Mouse (Mus musculus): ENCODE data around the gene Csf3.
A peak's percentile ranks its signal among the peaks of the same experiment; 100 is the strongest.

The Csf3 gene

GRCm38 (mm10) chr11:98697225-98697624 is 3.8 kb upstream of the Csf3 start:
- no peak for DNase-seq

GRCm38 (mm10) chr11:98698849-98699640 is 2.0 kb upstream of the Csf3 start:
- DNase-seq: no peak

- peak; percentile 89 for DNase-seq
Observed at GRCm38 (mm10) chr11:98699911-98700310, 1.2 kb upstream of the Csf3 start.

DNA sequence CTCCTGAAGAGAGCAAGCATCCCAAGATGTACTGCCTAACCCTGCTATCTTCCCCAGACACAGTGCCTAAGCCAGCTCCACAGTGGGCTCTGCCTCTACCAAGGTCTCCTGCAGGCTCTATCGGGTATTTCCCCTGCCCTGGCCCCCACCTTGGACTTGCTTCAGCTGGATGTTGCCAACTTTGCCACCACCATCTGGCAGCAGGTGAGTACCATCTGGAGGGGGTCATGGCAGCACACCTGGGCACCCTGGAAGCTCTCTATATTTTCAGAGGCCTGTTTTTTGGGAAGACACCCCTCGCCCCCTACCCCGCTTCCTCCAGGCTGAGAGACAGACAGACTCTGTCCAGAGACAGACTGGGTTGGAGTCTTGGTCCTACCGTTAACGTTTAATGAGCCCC is 1.3 kb downstream of the Csf3 start:
- DNase-seq: no peak

- no peak for DNase-seq
Observed at GRCm38 (mm10) chr11:98705021-98705420, 4.0 kb downstream of the Csf3 start.

DNA sequence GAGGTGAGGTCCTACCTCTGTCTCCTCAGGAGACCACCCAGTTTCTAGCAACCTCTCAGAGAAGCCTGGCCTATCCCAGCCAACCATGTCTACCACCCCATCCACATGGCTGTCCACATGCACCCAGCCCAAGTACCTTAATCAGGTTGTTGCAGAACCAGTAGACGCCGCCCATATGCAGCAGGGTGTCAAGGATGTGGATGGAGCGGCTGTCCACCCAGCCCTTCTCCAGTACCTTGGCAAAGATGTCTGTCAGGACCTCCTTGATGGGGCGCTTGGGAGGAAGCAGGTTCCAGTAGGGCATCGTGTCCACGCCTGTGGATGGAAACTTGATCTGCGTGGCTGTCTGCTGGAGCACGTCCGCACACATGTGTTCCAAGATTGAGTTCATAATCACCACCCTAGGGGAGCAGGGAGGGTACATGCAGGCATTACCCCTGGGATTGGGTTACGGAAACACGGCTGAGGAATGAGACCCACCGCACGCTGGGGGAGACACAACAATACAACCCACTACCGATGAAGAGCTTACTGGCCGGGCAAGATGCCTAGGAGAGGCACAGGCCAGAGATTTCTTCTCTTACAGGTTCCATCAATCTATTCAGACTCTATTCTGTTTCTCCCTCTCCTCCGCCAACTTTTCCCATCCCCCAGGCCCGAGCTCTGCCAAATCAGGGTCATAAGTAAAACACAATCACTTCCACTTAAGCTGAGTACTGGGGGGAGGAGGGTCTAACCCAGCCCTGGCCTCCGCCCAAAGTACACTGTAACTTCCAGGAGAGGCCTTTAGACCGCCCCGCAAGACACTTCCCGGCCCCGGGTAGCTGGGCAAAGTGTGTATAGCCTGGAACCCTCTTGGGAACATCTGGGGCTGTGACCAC is 6.6 kb downstream of the Csf3 start:
- DNase-seq: no peak

DNA sequence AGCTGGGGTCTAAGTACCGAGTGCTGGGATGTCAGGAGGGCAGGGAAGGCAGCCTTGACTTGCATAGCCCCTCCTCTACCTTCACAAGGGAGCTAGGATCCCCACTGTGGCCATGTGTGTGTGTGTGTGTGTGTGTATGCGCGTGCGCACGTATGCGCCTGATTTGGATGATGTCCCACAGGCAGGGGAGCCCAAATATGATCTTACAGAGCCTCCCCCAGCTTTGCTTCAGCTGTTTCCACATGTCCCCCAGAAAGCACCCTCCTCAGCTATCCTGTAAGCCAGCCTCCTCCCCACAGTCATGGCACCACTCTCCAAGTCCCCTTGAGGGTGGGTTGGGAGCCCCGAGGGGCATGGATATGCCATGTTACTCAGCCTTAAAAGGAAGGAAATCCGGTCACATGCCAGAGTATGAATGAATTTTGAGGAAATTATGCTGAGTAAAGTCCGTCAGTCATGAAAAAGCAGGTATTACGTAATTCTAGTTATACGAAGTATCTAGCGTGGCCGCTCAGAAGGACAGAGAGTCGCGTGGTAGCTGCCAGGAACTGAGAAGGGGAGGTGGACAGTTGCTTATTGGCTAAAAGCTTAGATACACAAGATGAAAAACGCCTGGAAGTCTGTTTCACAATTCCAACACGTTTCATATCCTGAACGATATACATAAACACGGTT is 7.4 kb downstream of the Csf3 start:
- DNase-seq: no peak

- DNase-seq: no peak
Observed at GRCm38 (mm10) chr11:98709001-98709741, 8.1 kb downstream of the Csf3 start.

- peak; percentile 88 for DNase-seq
Observed at GRCm38 (mm10) chr11:98710416-98711045, 9.5 kb downstream of the Csf3 start.

- DNase-seq: no peak
Observed at GRCm38 (mm10) chr11:98711046-98711434, 10.0 kb downstream of the Csf3 start.

- peak; percentile 61 for DNase-seq
Observed at GRCm38 (mm10) chr11:98712009-98712408, 10.9 kb downstream of the Csf3 start.

DNA sequence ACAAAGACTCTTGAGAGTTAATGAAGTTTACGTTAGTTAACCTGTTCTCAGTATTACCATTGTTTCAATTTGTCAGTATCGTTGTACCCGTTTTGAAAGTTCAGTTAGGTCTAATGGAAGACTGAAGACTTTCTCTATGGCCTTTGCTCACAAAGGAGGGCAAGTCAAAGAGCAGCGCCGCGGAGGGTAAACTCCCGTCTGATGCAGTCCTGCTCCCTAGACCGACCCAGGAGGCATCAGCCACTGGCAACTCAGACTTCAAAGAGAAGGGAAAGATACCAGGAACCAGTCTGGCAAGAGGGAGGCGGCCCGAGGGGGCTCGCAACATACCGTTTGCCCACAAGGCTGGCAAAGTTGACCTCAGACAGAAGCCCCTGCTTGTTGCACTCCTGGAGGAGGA is 12.6 kb downstream of the Csf3 start:
- peak; percentile 34 for DNase-seq

DNA sequence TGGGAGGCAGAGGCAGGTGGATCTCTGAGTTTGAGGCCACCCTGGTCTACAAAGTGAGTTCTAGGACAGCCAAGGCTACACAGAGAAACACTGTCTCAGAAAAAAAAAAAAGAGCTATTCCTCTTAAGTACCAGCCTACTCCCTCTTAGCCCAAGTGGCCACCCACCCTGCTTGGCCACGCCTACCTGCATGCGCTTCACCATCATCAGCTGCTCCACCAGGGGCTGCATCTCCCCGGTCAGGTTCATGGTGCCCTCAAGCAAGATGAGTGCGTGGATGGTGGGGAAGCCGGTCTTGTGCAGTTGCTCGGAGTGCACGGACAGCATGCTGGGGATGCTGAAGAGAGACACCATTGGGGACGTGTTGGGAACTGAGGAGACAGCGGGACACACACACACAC is 14.9 kb downstream of the Csf3 start:
- no peak for DNase-seq

DNA sequence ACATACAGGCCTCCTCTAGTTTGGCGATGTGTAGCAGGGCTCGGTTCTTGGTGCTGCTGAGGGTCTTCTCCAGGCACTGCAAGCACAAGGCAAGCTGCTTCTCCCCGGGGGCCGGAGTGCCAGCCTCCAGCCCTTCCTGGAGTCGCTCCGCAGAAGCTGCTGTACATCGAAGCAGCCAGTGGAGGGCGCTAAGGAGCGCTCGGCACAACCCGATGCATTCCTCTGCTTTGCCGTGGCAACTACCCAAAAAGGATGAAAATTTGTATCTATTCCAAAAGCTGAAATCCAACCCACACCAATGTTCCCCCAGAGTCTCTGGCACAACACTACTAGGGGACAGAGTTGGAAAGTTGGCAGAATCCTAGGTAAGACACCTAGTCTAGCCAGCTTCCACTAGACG is 16.8 kb downstream of the Csf3 start:
- DNase-seq: peak; percentile 78

DNA sequence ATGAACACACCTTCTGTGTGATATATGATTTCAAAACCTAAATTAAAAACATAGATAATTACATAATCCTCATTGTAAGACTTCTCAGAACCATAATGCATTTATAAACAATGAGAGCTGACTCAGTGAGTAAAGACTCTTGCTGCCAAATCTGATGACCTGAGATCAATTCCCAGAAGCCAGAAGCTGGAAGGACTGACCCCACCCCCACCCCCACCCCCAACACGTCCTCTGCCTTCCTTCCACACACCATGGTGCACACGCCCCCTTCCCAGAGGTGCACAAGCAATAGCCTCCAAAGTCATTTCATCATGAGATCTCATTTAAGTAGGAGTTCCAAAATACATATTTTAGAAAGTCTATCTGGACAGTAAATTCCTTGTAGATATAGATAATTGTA is 19.7 kb downstream of the Csf3 start:
- no peak for DNase-seq

DNA sequence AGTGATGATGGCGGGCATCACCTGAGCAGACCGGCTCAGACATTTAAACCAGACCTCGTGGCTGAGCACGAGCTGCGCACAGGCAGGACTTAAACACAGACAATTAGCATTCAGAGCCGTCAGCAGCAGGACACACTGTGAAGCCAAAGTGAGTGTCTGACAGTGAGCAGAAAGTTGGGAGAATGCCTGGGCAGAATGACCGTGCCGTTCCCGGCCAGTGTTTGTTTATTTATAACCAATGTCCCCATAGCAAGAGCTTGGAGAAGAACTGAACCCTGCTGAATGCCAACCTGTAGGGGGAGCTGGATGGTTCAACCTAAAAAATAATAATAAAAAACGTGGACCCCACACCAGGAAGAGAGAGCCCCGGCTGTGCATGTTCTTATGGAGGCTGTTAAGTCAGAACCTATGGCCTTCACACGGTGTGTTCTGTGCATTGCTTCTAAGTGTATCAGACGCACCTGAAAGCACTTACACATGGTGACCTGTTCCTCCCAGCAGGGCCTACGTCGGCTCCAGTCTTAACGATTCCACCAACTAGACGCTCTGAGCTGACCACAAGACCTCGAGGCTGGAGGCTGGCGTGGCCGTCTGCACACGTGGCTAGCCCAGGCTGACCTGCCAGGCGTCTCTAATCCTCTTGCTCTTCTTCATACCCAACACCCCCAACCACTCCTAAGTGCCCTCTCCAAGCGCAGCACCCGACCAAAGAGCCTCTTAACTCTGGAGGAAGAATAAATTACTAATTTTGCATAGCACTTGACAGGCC is 20.6 kb downstream of the Csf3 start:
- DNase-seq: no peak

- DNase-seq: no peak
Observed at GRCm38 (mm10) chr11:98723098-98723497, 22.0 kb downstream of the Csf3 start.

DNA sequence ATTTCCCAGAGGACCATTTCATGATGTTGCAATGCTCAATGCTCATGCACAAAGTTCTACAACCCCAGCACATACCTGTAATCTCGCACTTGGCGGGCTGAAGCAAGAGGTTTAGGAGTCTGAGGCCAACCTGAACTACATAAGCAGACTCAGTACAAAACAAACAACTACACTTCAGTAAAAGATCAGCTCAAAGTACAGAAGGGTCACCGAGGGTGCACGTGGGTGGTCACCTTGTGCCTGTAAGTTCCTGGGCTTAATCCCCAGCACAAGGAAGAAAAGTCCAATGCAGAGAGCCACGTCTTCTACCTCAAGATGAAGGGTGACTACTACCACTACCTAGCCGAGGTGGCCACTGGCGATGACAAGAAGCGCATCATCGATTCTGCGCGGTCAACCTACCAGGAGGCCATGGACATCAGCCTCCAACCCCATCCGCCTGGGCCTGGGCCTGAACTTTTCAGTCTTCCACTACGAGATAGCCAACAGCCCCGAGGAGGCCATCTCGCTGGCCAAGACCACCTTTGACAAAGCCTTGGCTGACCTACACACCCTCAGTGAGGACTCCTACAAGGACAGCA is 25.0 kb downstream of the Csf3 start:
- DNase-seq: no peak

DNA sequence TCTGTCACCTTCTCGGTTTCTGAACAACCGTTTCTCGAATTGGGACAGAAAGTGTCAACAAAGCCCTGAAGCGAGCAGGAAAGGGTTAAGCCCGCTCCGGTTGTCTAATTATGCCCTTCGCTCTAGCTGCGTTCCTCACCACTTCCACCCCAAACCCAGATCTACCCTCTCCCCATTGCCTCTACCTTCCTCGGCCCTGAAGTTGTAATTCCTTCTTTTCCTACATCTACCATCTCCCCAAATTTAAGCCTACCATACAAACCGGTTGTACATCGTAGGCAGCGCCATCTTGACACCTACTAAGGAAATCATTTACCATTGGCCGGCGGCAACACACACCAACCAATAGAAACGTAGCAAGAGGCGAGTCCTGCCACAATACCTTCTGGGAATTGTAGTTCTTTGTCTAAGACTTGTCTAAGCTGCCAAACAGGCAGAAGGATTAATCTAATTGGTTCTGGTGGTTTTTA is 28.1 kb downstream of the Csf3 start, which contains the start of gene Med24:
TSS of gene Med24 (minus strand) at position 317 of the 470 bp plus-strand sequence.
- peak; percentile 77 for DNase-seq

DNA sequence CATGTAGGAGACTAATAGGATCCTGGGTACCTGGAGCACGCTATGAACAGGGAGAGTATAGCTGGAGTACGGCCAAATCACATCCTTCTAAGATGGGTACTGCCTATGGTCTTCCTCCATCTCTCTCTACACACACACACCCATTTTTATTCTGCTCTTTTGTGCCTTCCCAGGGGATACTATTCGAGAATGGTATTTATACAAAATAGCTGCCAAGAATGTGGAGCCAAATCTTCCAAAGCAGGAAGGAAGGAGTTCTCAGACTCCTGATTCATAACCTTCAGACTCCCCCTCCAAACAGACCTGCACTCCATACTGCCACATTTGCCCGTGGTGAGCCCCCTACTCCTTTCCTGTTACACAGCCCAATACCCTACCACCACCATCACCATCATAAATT is 29.7 kb downstream of the Csf3 start:
- DNase-seq: no peak

DNA sequence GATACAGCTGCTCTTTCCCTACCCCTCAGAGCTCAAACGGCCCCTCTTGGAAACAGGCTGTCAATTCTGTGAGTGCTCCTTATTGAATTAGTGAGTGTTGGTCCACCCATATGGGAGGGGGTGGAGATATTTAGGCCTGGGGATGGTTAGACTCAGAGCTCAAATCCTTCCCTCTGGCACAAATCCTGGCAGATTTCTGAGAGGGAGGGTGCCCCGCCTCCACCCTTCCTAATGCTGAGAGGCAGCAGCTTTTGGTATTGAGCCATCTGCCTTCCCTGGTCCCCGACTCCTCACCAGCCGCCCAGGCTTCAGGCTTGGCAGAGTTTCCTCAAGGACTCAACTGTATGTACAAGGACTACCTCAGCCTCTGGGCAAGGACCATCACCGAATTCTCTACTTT is 30.1 kb downstream of the Csf3 start:
- DNase-seq: no peak

All from thymus, postnatal 4 days (tissue).